Mouse (Mus musculus): Measurements from ENCODE around the gene Ube2d1. TPM values are rescaled to one million over a fixed set of nuclear protein-coding genes. Genes with fewer than 3 reads are reported as not detected.

Gene Ube2d1
- total RNA-seq, 2 experiments from 2014 or later, result 39.5 to 41.9 TPM

DNA sequence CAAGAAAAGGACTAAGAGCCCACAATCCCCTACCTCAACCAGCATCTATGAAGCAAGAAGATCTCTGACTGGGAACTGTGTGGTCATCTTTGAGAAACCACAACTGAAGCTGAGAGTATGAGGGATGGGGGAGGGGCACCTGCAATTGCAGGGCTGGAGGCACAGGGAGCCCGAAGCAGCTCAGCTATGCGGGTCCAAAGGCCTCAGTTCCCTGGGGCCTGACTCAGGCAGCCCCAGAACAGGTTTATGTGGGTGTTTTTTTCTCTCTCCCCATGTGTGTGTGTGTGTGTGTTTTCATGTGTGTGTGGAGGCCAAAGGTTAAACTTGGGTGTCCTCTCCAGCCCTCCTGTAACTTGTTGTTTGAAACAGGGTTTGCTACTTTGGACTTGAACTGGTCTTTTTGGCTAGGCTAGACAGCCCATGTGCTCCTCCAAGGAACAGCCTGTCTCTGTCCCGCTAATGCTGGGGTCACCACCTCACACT lies 6.2 kb upstream of the Ube2d1 start:
- DNase-seq, result no peak

GRCm38 (mm10) chr10:71284511-71285125 lies 444 bp downstream of the Ube2d1 start:
- peak in 1 of 2 experiments; percentile 45 for DNase-seq

- no peak for DNase-seq
These were observed 941 bp downstream of the Ube2d1 start for GRCm38 (mm10) chr10:71284131-71284510.

DNA sequence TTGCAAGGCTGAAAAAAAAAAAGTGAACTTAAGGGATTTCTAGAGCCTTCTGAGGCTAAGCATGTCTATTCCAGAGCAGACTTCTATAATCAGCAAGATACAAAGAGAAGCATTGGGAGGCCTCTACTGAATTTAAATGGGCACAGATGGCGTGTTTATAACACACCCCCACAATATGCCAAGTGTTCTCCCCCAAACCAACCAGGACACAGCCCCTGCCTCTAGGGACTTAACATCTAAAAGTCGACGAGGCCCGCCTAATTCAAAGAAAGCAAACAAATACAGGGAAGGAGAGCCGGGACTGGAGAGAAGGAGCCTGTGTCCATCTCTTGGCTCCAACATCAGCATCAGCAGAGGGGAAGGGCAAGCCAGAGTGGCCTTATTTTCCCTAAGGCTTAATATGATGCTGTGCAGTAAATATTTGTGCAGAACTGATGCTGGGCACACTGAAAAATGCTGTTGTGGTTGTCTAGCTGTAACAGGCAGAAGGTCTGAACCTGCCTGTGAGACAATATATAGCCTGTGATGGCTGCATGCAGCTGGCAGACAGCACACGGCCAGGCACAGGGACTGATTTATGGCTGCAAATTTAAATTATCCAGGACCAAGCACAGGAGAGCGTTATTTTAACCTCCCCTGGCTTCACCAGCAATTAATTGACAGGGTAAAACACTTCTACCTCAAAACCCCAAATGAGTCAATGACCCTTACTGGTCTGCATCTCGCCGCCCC lies 11.9 kb downstream of the Ube2d1 start:
- DNase-seq, result no peak

DNA sequence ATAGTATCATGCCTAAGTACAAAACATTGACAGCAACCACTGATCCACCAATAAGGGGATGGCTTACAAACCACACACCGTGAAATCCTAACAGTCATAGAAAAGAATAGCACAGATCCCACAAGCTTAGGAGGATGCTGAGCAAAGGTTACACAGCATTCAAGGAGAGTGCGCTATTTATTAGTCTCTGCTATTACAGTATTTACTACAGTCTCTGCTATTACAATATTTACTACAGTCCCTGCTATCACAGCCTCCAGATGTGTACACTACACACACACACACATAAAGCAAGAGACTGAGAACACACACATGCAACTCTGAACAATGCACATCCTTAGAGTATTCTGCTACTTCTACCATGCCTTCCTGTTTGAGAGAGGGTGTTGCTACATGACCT lies 17.1 kb downstream of the Ube2d1 start:
- no peak for DNase-seq

DNA sequence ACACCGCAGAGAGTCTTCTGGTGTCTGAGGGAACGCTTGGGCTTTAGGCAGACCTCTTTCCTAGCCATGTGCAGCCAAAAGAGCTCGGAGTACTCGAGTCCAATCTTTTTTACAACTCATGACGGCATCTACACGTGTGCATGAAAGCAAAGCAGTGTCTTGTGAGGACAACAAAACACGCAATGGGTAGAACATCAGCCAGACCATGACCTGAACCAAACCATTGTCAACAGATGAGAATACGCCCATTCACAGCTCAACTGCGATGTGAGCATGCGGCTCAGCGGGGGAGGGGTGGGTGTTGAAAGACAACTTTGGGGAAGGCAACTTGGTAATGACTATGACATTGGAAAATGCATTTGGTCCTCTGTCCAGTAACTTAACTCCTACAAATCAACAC lies 17.6 kb downstream of the Ube2d1 start:
- no peak for DNase-seq

- DNase-seq, result no peak
These were observed 20.0 kb downstream of the Ube2d1 start for GRCm38 (mm10) chr10:71265067-71265466.

DNA sequence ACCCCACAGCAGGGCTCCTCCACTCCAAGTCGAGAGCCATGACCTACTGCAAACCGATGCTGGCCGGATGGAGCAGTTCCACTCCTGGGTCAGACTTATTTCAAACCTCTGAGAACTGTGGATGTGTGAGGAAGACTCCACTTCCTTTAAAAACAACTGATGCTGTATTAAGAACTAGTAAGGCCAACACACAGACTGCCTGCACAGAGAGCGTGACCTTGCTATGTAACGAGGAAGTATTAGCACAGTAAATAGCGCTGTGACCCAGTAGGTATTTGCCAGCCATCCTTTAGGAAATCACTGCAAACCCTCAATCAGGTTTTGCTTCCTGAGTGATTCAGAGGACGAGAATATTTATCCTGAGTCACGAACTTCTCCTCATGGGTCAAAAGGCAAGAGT lies 23.4 kb downstream of the Ube2d1 start:
- DNase-seq, result no peak

DNA sequence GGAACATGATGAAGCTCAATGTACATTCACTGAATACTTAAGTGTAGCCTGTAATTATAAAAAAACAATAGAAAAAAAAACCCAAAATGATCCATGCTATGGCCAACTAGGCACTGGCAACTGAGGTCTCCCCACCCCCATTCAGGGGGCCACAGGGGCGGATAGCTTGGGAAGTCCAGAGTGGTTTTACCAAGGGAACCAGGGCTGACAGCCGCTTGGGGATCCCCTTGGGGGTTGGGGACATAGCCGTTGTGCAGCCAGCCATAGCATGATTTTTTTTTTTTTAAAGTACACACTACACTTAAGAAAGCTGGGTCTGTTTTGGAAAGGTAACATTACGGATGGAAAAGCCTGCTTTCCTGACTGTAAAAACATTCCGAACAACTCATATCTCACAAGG lies 26.1 kb downstream of the Ube2d1 start:
- DNase-seq, result no peak

DNA sequence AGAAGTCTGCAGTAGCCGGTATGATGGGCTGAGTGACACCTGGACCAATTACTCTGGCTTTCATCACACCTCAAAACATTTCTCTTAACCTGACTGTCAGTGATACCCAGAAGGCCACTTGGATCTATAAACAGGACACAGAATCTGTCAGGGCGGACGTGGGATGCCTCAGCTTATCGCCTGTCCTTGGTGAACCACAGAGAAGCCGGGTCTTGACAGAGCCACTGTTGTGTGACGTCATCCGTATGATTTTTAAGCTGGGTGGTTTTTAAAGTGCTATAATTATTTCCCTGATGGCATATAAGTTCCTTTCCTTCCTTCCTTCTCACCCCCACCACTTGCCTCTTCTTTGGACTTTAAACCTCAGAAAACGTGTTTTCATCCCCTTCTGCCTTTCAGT lies 26.5 kb downstream of the Ube2d1 start:
- no peak for DNase-seq

DNA sequence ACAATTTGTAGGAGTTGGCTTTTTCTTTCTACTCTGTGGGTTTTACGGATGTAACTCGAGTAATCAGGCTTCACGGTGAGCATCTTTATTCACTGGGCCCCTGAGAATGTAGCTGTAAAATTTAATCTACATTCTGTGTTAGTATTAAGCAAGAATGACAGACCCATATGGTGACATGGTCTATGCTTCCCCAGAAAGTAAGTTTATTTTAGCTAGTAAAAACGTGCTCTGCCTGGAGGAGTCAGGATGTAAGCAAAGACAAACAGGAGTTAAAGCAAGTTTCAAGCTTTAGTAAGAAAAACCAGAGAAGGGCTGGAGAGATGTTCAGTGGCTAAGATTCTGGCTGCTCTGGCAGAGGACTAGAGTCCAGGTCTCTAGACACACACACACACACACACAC lies 31.9 kb downstream of the Ube2d1 start:
- no peak for DNase-seq

- DNase-seq, result no peak
These were observed 32.6 kb downstream of the Ube2d1 start for GRCm38 (mm10) chr10:71252421-71252820.

DNA sequence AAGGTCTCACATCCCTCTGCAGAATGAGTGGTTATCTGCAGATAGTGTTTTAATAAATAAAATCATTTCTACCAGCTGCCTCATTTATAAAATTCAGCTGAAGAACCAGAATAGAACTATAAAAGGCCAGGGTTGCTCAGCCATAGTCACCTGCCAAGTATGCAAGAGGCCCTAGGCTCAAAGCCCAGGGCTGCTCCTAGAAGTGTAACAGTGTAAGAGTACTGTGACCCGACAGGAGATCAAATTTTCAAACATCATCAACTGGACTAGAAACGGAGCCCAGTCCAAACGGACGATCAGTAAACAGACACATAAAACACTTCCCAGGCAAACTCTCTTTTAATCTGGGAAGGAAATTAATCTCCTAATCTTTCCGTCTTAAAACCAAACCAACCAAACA lies 33.2 kb downstream of the Ube2d1 start:
- peak in 1 of 2 experiments; percentile 54 for DNase-seq

- no peak for DNase-seq
These were observed 33.8 kb downstream of the Ube2d1 start for GRCm38 (mm10) chr10:71251256-71251655.

- peak; percentile 56 to 59 for DNase-seq
These were observed 34.6 kb downstream of the Ube2d1 start for GRCm38 (mm10) chr10:71250472-71250871.

DNA sequence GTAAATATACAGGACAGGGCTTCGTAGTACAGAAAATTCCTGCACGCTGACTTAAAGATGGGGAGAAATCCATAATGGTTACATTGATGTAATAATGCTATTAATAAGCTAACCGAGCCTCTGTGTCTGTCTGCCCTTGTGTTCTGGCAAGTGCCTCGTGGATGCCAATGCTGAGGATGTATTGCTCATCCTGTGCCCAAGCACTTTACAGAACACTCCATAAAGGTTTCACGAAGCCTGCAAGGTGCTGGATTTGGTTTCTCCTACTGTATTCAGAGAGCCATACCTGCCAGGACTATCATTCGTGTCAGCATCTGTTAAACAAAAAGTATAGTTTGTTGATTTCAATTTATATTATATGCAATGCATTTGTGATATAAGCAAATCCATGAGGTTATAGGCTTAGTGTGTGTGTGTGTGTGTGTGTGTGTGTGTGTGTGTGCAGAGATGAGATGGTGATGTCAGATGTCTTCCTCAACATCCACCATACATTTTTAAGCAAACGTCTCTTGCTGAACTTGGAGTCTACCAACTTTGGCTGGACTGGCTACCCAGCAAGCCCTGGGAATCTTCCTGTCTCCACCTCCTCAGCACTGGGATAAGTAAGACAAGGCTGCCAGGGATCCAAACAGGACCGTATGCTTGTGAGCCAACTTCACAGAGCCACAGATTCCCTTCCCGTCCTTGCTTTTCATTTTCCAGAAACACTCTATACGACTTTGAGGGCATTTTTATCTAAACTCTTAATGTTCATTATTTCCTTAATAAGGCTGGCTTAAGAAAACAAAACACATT lies 35.8 kb downstream of the Ube2d1 start:
- peak in 1 of 2 experiments; percentile 29 for DNase-seq

GRCm38 (mm10) chr10:71246956-71247355 lies 38.1 kb downstream of the Ube2d1 start:
- DNase-seq, result peak in 1 of 2 experiments; percentile 13

DNA sequence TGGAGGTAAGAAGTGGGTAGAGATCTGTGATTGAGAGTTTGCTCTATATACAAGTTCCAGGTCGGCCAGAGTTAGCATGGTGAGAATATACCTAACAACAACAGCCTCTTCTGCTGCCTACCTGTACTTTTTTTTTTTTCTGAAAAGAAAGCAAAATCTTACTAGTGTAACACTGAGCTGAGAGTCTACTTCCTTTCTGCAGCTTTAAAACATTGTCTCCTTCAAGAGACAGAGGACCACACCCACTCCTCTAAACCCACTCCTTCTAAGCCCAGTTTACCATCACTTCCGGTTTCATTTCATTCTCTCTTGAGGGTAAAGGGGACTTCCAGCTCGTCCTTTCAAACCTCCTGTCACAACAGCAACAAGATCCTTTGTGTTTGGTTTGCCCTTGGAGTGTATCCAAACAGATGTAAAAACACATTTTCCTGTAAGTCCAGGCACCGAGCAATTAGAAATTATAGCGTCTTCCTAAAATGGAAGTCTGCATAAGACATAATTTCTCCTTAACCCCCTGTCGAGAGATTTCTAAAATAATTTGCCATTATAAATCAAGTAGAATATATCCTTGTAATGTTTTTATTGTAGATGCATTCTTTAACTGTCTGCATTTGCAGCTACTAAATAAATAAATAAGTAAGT lies 45.5 kb downstream of the Ube2d1 start:
- peak in 1 of 2 experiments; percentile 31 for DNase-seq

- no peak for DNase-seq
These were observed 46.9 kb downstream of the Ube2d1 start, which contains the start of gene Tfam for GRCm38 (mm10) chr10:71238240-71238554. Tfam (minus strand) TSS chr10:71238280.

GRCm38 (mm10) chr10:71237516-71238239 lies 47.4 kb downstream of the Ube2d1 start:
- peak; percentile 96 to 97 for DNase-seq

- DNase-seq, result no peak
These were observed 51.0 kb downstream of the Ube2d1 start for GRCm38 (mm10) chr10:71234071-71234470.

- peak; percentile 74 to 95 for DNase-seq
These were observed 59.2 kb downstream of the Ube2d1 start for GRCm38 (mm10) chr10:71225894-71226293.
